Mouse (Mus musculus) limb, embryonic 10.5 days (tissue): ENCODE data around the gene Unc119b. TPM values are rescaled to one million over a fixed set of nuclear protein-coding genes. Genes with fewer than 3 reads are reported as not detected.

ENCODE experiments used
- DNase-seq: peaks from one replicate; pipeline ENCODE4 v3.0.0-alpha.2; 2017; ENCODE audit warnings: low spot score
- H3K27ac ChIP-seq: fragments of 300-500 bp; sonication (generic); 2 replicates; pipeline ENCODE4 v1.5.1; 2016; ENCODE audit warnings: mild to moderate bottlenecking
- H3K27me3 ChIP-seq: fragments of 300-500 bp; sonication (generic); 2 replicates; pipeline ENCODE4 v1.6.1; 2016; ENCODE audit warnings: low read depth, mild to moderate bottlenecking; ENCODE audit not compliant: poor library complexity, severe bottlenecking
- H3K36me3 ChIP-seq: fragments of 300-500 bp; sonication (generic); 2 replicates; pipeline ENCODE4 v1.6.1; 2016; ENCODE audit warnings: mild to moderate bottlenecking, moderate library complexity
- H3K4me1 ChIP-seq: fragments of 300-500 bp; sonication (generic); 2 replicates; pipeline ENCODE4 v1.6.1; 2016
- H3K4me3 ChIP-seq: fragments of 300-500 bp; sonication (generic); 2 replicates; pipeline ENCODE4 v1.5.1; 2016; ENCODE audit warnings: mild to moderate bottlenecking, moderate library complexity
- H3K9me3 ChIP-seq: fragments of 300-500 bp; sonication (generic); replicated peaks from 2 replicates; pipeline ENCODE4 v1.6.1; 2016; ENCODE audit warnings: mild to moderate bottlenecking
- WGBS: fragments of 180-500 bp; shearing (Covaris S2); methylation state at CpG from one replicate; pipeline ENCODE4 v1.1.7; 2016; 5-methylcytosine and 5-hydroxymethylcytosine counted together
- polyA plus RNA-seq: library from polyadenylated mRNA; unstranded; fragments of >200 nt; fragmentation: Nextera tagmentation; extraction: Ambion mirVana; gene quantifications from 2 replicates; pipeline ENCODE4 v1.2.1, GENCODE M21; 2016

The Unc119b gene
- 77.0 and 78.3 TPM in 2 replicates for polyA plus RNA-seq

DNA sequence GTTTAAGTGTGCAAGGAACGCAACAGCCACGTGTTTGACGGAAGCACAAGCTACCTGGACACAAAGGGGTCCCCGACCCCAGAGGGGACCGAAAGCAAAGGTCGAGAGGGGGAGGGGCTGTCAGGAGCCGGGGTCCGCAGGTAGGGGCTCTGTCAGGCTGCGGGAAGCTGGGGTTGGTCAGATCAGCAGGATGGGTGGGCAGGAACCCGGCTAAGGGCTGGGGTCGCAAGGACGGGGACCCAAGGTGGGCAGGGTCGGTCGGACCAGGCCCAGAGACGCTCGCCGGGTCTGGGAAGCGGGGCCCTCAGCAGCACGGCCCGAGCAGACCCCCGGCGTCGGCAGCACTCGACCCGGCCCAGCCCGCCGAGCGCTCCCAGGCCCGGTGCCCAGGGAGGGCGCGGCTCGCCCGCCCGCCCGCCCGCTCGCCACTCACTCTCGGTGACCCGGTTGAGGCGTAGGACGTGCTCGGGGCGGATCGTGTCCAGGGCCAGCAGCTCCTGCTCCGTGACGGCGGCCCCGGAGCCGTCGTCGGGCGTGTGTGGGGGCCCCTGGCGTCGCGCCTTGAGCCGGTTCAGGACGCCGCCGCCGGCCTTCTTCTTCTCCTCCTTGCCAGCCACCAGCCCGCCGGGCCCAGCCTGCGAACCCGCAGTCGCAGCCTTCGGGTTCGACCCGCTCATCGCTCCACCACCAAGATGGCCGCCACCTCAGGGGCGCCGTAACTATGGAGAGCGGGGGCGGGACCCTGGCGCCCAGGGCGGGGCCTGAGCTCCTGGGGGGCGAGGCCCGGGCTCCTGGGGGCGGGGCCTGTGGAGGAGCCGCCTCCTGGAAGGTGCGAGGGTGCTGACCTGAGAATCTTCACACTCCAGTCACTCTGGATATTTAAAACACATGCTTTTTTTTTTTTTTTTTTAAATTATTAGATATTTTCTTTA, at the start of gene Unc119b:
TSS of gene Unc119b (minus strand) at position 742 of the 932 bp plus-strand sequence.
- peak within 1 kb of the TSS; percentile 91 for H3K27ac ChIP-seq
- peak within 1 kb of the TSS; percentile 94 for H3K4me3 ChIP-seq
- H3K4me1 ChIP-seq: peaks cover 27% of the 10 kb centered on the region
- WGBS: under 1% methylated on average over 78 of the region's 81 CpGs
- DNase-seq: peak; percentile 93
- H3K36me3 ChIP-seq: peaks cover 33% of the 10 kb centered on the region
- no peaks in the 10 kb centered on the region for H3K27me3 ChIP-seq
- no peaks in the 10 kb centered on the region for H3K9me3 ChIP-seq

DNA sequence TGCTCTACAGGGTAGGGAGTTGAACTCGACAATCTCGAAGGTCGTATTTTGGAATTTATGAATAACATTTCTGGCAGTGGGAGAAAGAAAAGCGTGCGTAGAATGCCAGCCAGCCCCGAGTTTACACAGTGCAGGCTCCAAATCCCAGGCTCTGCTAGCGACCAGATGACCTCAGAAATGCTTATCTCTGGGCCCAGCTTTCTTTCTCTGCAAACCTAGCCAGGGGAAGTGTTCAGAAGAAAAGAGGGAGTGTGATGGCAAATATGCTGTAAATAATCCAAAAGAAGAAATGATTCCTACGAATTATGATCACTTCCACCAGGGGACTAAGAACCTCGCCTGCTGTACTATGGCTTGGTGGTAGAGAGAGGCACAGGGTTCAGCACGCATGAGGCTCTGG, 48.7 kb upstream of the Unc119b start:
- WGBS: 83% methylated on average over 10 of the region's 10 CpGs
- peaks cover 16% of the 10 kb centered on the region for H3K27me3 ChIP-seq
- H3K4me1 ChIP-seq: peaks cover 60% of the 10 kb centered on the region
- no peaks in the 10 kb centered on the region for H3K36me3 ChIP-seq
- H3K27ac ChIP-seq: no peak overlapping the region
- no peak overlapping the region for H3K4me3 ChIP-seq
- no peak for DNase-seq
- H3K9me3 ChIP-seq: no peaks in the 10 kb centered on the region

DNA sequence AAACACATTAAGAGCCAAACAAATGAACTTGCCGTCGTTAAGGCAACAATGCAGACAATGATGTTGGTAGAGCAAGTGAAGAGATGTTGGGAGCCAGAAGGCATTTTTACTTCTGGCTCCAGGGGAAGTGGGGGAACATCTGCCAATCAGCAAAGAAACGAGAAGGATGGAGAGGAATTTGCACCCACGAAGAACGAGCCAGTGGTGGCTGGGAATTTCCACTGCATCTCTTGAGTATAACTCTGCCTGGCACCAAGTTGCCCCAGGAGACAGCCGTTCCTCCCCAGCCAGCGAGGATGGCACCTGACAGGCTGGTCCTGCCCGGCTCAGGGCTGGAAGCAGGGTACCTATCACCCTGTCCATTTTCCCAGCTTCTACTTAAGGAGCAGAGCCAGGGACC, 48.1 kb upstream of the Unc119b start:
- H3K27me3 ChIP-seq: peaks cover 16% of the 10 kb centered on the region
- H3K36me3 ChIP-seq: no peaks in the 10 kb centered on the region
- H3K27ac ChIP-seq: no peak overlapping the region
- 81% methylated on average over 8 of the region's 8 CpGs for WGBS
- H3K9me3 ChIP-seq: no peaks in the 10 kb centered on the region
- no peak overlapping the region for H3K4me3 ChIP-seq
- peaks cover 61% of the 10 kb centered on the region for H3K4me1 ChIP-seq
- DNase-seq: no peak

DNA sequence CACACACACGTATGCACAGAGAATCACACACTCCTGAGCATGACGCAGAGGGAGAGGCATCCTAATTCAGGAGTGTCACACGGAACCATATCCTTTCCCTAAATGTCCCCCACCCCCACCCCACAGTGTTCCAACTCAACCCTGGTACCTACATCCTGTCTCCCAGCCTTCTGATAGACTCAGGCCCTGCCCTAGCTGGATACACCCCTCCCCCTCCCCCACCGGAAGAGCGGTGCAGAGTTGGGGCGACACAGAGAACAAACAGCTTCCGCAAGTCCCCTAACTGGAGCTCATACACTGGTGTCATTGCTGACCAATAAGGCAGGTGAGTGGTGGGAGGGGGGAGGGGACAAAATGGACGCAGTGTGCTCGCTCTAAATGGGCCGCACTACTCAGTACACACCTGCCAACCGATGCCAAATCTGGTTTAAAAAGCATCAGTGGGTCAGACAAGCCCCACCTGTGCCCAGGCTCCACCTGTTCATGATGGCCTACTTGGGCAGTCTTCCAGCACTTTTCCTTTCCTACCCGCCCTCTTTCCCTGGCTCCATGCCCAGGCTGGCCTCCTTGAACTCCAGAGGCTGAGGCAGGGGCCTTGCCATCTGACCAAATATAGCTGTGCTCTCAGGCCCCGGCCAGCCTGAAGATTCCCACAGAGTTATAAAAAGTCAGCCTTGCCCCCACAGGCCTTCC, 46.6 kb upstream of the Unc119b start:
- Histone ChIP-seq H3K9me3 (no peaks in the 10 kb centered on the region), H3K27ac (no peak overlapping the region)
- DNase-seq: no peak

DNA sequence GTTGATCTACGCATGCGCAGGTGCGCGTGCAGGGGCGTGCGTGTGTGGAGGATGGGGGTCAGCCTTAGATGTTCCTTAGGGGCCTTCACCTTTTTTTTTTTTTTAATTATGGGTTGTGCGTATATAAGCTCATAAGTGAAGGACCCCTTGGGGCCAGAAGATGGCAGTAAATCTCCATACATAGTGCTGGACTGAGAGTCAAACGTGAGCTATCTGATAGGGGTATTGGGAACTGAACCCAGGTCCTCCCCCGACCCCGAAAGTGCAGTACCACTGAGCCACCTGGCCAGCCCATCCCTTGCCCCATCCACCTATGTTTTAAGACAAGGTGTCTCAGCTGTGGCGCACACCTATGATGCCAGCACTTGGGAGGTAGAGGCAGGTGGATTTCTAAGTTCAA, 44.8 kb upstream of the Unc119b start:
- H3K9me3 ChIP-seq: no peaks in the 10 kb centered on the region
- H3K4me3 ChIP-seq: no peak overlapping the region
- WGBS: 93% methylated on average over 11 of the region's 11 CpGs
- H3K4me1 ChIP-seq: peaks cover 28% of the 10 kb centered on the region
- no peak for DNase-seq
- H3K27me3 ChIP-seq: no peaks in the 10 kb centered on the region
- no peaks in the 10 kb centered on the region for H3K36me3 ChIP-seq
- H3K27ac ChIP-seq: no peak overlapping the region

More for the DNA sequence above, 46.6 kb upstream of the Unc119b start:
- H3K4me1 ChIP-seq: peaks cover 46% of the 10 kb centered on the region
- peaks cover 11% of the 10 kb centered on the region for H3K27me3 ChIP-seq
- 87% methylated on average over 13 of the region's 13 CpGs for WGBS
- no peaks in the 10 kb centered on the region for H3K36me3 ChIP-seq
- H3K4me3 ChIP-seq: no peak overlapping the region

DNA sequence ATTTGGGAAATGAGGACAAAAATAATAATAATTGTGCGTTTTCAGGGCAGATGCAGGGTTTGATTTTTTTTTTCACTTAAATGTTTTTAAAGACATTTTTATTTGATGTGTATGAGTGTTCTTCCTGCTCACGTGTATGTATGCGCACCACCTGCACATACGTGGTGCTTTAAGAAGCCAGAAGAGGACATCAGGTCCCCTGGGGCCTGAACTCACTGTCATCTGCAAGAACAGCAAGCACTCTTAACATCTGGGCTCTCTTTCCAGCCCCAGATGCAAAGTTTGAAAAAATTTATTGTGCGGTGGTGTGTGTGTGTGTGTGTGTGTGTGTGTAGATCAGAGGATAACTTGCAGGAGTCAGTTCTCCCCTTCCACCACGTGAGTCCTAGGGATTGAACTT, 43.1 kb upstream of the Unc119b start:
- WGBS: 84% methylated on average over 6 of the region's 6 CpGs
- no peaks in the 10 kb centered on the region for H3K36me3 ChIP-seq
- no peaks in the 10 kb centered on the region for H3K27me3 ChIP-seq
- peaks cover 20% of the 10 kb centered on the region for H3K4me1 ChIP-seq
- H3K4me3 ChIP-seq: no peak overlapping the region
- no peak for DNase-seq
- H3K27ac ChIP-seq: no peak overlapping the region
- H3K9me3 ChIP-seq: no peaks in the 10 kb centered on the region

DNA sequence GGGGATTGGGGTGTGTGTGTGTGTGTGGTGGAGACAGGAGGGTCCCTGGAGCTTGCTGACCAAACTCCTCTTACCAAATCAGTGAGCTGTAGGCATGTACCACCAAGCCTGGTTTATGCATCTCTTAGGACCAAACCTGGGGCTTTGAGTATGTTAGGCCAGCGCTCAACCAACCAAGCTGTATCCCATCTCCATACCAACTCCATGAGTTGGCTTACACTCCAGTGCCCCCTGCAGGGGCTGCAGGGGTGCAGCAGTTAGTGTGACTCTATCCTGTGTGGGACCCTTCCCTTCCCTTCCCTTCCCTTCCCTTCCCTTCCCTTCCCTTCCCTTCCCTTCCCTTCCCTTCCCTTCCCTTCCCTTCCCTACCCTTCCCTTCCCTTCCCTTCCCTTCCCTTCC, 39.8 kb upstream of the Unc119b start:
- 89% methylated on average over 1 of the region's 1 CpGs for WGBS
- Histone ChIP-seq H3K27ac (no peak overlapping the region), H3K4me1 (0 out of 2 replicates have a peak, but pooled peaks cover 4% of the 10 kb centered on the region), H3K9me3 (no peaks in the 10 kb centered on the region), H3K36me3 (no peaks in the 10 kb centered on the region; the same call in 1 of the 2 replicates), H3K27me3 (no peaks in the 10 kb centered on the region), H3K4me3 (no peak overlapping the region)
- DNase-seq: no peak

DNA sequence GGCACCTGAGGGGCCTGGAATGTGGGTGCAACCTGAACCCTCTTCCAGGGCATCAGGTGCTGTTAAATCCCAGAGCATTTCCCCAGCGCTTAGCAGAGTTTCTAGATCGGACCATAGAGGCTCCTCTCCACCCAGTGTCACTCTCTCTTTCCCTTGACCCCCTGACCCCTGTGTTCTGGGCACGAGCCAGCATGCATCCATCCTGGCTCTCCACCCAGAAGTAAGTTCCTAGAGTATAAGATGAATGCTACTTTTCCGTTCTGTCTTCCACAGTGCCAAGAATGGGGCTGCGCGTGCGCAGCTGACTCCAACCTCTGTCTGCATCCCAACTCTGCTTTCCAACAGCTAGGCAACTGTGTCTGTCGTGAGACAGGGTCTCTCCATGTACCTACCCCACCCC, 35.4 kb upstream of the Unc119b start:
- DNase-seq: no peak
- Histone ChIP-seq H3K27ac (no peak overlapping the region), H3K36me3 (no peaks in the 10 kb centered on the region; the same call in 1 of the 2 replicates), H3K4me3 (no peak overlapping the region), H3K27me3 (no peaks in the 10 kb centered on the region), H3K9me3 (no peaks in the 10 kb centered on the region), H3K4me1 (peaks cover 35% of the 10 kb centered on the region)
- 88% methylated on average over 8 of the region's 8 CpGs for WGBS

DNA sequence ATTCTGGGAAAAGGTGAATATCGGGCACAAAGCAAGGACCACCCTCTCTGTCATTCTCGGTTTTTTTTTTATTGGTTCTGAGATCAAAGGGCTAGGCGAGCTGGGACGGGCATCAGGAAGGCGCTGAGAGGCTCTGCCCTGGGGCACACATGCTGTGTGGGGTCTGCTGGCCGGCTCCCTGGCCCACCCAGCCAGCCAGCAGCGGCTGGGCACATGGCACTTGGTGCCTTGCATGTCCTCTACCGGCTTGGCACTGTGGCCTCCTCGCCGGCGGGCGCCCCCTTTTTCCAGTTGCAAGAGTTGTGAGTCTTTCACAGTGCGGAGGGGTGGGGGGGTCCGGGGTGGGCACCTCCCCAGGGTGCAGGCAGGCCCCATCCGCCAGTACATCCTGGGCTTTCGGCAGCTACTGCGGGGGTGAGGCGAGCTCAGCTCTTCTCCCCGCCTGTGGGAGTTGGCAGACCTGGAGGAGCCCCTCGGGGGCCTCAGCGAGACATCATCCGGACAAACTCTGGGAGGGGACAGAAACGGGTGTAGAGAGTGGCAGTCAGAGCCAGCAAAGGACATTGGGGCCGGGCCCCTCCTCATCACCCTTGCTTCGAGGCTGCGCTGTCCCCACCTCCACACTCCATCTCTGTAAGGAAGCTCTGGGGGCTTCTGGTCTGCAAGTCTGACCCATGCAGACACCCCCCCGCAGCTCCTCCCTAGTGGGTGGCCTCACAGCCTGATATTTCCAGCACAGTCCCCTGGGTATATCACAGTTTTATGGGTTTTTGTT, 34.1 kb upstream of the Unc119b start:
- peak overlapping the region; percentile 81 for H3K27ac ChIP-seq
- peak; percentile 57 for DNase-seq
- 40% methylated on average over 27 of the region's 27 CpGs for WGBS
- H3K27me3 ChIP-seq: no peaks in the 10 kb centered on the region
- H3K9me3 ChIP-seq: no peaks in the 10 kb centered on the region
- H3K36me3 ChIP-seq: no peaks in the 10 kb centered on the region; the same call in 1 of the 2 replicates
- H3K4me1 ChIP-seq: peaks cover 35% of the 10 kb centered on the region
- no peak overlapping the region; the same call in 1 of the 2 replicates for H3K4me3 ChIP-seq

DNA sequence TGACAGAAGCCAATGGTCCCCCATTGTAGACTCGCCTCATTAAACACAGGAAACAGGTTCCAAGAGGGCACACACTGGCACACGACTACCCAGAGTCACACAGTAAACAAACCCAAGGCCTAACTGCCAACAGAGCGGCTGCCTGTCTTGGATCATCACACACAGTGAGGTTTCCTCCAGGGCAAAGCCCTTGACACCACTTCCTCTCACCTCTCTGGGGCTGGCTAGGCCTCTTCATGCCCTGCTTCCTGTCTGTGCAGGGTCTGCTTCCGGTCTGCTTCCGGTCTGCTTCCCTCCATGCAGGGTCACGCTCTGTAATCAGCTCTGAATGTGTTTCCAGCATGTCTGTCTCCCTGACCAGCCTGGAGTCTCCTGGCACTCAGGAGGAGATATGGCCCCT, 32.6 kb upstream of the Unc119b start:
- Histone ChIP-seq H3K9me3 (no peaks in the 10 kb centered on the region), H3K4me3 (no peak overlapping the region), H3K27me3 (no peaks in the 10 kb centered on the region), H3K36me3 (no peaks in the 10 kb centered on the region; the same call in 1 of the 2 replicates), H3K4me1 (peaks cover 46% of the 10 kb centered on the region), H3K27ac (peak overlapping the region; percentile 74)
- 63% methylated on average over 6 of the region's 6 CpGs for WGBS
- no peak for DNase-seq

DNA sequence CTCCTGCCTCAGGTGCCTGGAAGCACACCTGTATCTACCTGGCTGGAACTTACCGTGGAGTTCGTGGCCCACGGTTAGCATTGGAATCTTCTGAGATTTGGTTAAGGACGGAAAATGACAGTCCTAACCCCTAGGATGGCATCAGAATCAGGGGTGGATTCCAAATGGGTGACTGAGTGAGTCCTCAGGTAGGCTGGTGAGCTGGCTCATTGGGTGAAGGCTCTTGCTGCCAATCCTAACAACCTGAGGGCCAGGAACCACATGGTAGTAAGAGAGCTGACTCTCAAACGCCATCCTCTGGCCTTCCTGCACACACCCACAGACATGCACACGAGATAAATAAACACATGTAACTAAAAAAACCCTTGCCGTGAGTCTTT, 32.0 kb upstream of the Unc119b start:
- Histone ChIP-seq H3K4me1 (peaks cover 46% of the 10 kb centered on the region), H3K36me3 (no peaks in the 10 kb centered on the region; the same call in 1 of the 2 replicates), H3K9me3 (no peaks in the 10 kb centered on the region), H3K27me3 (no peaks in the 10 kb centered on the region), H3K4me3 (no peak overlapping the region), H3K27ac (peak overlapping the region; percentile 74; the same call in 1 of the 2 replicates)
- 87% methylated on average over 7 of the region's 7 CpGs for WGBS
- no peak for DNase-seq
